Mouse (Mus musculus) spleen, postnatal 36 days (tissue): Measurements from ENCODE around the gene Rtn2.
A peak's percentile ranks its signal among the peaks of the same experiment; 100 is the strongest.
"Not testable (repeated sequence)": the region's sequence is repeated elsewhere in the genome, so short reads cannot be mapped to it uniquely, and the experiment has no call there.

ENCODE experiments used
- DNase-seq, 2 experiments: peaks; one replicate each; pipeline ENCODE4 v3.0.0; 2022; ENCODE audit warnings: low spot score in 2 of 2, mixed read lengths in 1 of 2

The Rtn2 gene

DNA sequence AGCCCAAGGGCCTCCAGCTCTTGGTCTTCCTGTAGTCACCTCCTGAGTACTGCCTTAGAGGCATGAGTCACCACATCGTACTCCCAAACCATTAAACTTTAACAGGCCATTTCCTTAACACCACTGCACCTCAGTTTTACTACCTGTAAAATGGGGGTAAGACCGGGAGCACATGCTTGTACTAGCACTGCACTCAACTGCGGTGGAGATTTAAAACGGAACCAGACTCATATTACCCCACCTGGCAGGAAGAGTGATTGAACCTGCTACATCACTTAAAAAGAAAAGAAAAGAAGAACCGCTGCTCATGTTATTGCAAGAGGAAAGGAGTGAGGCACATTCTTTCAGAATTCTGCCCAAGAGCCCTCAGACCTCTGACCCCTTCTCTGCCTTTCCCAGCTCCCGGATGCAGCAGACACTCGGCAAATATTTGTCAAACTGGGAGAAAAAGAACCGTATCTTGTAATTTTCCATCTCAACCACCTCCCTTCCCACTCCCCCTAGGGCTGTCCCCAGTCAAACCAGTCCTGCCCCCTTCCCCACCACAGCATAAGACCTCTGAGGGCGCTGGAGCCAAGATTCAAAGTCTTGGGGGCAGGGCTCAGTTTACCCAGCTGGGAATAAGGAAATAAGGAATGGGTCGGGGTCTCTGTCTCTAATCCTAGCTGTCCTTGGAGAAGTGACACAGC is 13.3 kb upstream of the Rtn2 start:
- DNase-seq: peak in 1 of 2 experiments; percentile 50

DNA sequence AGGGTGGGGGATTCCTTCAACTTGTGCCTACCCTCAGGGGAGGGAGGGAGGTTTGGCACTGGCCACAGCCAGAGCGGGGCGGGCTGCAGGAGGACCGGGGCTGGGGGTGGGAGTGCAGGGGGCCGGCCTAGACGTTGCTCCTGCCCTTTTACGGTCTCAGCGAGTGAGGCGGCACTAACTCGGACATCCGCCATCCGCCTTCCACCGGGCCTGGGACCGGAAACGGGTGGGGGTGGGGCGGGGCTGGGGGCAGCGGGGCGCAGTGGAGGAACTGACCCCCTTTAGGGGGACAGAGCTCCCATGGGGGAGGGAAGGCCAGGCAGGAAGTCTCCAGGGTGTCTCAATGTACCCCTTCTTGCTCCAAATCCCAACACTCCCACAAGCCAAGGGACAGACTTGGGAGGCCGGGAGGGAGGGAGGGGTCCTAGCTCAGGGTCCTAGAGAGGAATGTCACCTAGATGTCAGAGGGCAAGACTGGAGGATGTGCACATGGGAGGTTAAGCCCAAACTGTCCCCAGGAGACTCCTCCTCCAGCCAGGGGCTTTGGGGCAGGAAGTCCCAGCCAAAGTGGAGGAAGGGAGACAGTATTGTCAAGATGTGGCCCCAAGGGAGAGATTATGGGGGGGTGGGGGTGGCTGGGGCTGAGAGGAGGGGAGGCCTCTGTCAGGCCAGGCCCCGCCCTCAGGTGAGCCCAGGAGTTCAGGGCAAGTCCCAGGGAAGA is 12.5 kb upstream of the Rtn2 start:
- DNase-seq: peak; percentile 75

DNA sequence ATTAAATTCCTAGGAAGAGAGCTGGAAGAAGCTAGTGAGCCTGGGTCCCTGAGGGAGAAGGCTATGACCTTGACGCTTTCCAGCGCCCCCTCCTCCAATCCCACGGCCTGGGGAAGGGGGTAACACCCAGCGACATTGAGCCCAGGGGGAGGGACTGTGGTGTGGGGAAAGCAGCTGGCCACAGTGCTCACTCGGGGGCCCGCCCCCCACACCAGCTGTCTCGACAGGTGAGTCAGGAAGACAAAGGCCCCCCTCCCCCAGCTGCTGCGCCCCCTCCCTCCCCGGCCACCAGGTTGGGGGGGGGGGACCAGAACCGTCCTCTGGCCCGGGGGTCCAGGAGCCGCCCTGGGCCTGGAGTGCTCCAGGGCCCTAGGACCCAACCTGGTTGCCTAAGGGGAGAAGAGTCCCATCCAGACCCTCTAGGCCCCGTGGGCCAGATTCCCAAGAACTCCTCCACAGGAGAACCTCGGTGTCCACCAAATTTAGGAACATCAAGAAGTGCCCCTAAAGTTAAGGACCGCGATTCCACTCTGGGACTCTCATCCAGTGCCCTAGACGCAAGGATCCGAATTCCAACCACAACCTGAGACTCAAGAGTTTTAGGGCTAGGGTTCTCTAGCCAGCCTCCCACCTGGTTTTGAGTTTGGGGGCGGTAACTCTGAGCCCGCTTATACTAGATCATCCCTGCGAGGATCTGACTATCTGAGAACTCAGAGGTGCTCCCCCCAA is 11.8 kb upstream of the Rtn2 start:
- DNase-seq: peak; percentile 47 to 52

DNA sequence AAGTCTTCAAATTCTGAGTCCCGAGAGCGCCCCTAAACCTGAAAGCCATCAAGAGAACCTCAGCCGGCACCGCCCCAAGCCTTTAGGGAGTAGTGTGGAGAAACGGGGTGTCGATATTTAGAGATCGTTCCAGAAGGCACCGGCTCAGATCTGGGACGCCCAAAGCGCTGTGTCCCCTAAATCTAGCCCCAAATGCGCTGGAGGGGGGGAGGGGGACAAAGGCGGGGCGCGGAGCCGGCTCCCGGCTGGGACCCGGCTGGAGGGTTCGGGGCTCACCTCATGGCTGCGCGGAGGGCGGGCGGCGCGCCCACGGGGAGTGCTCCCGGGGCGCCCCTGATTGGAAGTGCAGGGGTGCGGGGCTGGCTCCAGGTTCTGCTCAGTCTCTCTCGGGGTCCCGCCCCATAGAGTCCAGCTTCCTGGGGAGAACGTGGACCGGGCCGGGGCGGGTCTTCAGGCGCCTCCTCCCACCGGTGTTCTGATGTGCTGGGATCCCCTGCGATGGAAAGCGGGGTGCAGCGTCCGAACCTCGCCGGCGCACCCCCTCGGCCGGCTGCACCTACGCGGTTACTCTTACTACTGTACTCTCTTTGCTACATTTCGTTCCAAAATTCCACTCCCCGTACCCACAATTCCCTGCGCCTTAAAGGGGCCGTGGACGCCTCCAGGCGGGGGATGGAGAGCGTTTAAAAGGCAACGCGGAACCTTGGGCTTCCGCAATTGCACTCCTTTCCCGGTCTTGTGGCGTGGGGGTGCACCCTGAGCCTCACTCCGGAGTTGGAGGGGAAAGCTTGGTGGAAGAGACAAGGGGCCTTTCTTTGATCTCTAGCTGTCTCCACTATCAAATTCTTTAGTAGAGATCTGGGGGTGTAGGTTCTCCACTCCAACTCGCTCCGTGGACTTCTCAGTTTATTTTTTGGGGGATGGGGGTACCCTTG is 10.9 kb upstream of the Rtn2 start, which contains the start of gene Vasp:
Gene Vasp, minus strand, starts transcription at position 580 of the 935 bp plus-strand sequence.
- DNase-seq: peak; percentile 85 to 90

DNA sequence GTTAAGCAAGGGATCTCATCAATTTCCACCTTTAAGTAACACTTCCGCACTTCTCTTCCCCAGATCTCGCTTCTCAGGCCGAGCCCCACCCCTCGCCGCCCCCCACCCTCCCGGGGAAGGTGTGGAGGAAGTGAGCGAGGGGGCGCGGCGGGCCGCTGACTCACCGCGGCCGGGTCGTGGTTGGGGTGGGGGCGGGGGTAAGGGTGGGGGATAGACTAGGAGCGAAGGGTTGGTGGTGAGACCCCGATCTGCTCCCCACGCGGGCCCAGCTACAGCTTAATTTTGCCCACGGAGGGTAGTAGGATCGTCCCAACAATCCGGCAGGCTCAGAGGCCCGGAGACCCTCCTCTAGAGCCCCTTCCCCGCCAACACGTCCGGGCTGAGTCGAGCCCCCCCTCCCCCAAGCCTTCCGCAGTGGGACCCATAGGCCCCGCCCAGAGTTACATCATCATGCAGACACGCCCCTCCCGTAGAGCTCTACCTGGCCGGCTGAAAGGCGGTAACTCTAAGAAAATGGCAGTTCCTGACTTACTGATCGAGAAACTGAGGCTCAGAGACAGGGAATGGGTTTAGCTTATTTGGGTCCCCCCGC is 10.2 kb upstream of the Rtn2 start:
- peak; percentile 87 for DNase-seq

DNA sequence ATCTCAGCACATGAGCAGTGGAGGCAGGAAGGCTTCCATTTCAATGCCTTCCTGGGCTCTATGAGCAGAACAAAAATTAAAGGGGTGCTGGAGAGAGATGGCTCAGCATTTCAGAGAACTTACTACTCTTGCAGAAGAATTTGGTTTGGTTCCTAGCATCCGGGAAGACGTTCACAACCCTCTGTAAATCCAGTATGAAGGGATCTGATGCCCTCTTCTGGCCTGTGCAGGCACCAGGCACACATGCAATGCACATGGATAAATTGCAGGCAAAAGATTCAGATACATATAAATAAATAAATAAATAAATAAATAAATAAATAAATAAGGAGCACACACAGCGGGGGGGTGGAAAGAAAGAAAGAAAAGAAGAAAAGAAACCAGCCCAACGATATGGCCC is 6.2 kb upstream of the Rtn2 start:
- no peak for DNase-seq

DNA sequence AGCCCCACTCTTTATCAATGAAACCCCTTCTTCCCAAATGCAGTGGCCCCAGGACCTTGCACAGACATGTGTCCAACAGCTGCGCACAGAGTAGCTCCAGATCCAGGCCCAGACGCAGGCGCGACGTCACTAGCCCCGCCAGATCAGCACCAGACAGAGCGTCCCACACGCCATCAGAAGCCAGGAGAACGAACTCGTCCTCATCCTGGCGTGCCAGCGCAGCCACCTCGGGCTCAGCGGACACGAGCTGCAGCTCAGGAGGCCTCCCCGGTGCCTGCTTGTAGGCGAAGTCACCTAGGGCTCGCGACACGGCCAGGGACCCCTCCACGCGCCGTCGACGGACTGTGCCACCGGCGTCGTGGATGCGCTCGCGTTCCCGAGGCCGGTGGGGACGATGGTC is 3.4 kb upstream of the Rtn2 start:
- DNase-seq: no peak

DNA sequence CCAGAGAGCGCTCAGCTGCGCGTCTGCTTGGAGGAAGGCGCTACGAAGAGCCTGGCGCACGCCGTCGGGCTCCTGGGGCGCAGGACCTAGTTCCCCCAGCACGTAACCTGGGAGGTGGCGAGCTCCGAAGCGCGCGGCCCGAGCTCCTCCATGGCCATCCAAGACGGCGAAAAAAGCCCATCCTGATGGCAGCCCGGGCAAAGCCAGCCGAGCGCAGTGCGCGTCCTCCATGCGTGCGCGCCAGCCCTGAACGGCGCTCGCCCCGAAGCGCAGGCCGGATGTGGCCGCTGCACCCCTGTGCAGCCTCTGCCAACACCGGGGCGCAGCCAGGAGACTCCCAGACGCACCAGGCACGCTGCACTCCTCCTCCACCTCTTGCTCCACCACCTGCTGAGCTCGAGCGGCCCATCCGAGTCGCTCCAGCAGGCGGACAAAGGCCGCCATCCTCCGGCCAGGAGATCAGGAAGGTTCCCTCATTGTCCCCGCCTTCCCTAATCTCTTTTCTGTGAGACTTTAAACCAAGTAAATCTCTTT is 2.8 kb upstream of the Rtn2 start, which contains the start of gene Ppm1n:
Gene Ppm1n, minus strand, starts transcription at position 484 of the 534 bp plus-strand sequence.
- no peak for DNase-seq

DNA sequence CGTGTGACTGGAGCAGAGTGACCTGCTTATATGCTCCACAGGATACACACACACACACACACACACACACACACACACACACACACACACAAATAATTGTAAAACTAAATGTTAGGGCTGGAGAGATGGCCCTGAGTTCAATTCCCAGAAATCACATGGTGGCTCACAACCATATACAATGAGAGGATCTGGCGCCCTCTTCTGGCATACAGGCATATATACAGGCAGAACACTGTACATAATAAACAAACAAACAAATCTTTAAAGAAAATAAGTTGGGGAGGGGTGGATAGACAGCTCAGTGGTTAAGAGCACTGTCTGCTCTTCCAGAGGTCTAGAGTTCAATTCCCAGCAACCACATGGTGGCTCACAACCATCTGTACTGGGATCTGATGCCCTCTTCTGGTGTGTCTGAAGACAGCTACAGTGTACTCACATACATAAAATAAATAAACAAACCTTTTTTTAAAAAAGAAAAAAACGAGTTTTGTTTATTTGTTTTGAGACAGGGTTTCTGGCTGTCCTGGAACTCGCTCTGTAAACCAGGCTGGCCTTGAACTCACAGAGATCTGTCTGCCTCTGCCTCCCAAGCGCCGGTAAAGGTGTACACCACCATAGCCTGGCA is 632 bp upstream of the Rtn2 start:
- not testable (repeated sequence) for DNase-seq

DNA sequence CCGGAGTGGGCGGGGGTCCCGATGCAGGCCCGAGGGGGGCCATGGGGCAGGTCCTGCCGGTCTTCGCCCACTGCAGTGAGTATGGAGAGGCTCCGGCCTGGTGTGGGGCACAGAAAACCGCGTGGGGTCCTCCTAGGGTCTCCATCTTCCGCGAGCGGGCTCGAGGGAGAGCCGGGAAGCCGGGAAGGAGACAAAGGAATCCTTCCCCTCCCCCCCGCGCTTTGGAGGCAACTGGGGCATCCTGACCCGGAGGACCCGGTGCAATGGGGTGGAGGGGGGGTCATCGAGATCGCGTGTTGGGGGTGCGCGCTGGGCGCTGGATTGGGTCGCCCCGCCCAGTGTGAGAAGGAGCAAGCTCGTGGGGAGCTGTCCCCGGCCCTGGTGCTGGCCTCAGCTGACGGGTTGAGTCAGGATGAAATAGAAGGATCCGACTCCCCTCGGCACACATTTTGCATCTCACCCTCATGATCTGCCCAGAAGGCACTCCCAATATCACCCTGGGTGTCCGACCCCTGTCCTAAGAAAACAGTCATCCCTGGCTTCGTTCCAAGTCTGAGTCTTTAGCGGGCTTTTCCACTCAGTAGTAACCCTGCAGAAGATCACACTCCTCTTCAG is 474 bp downstream of the Rtn2 start:
- peak in 1 of 2 experiments; percentile 23 for DNase-seq

DNA sequence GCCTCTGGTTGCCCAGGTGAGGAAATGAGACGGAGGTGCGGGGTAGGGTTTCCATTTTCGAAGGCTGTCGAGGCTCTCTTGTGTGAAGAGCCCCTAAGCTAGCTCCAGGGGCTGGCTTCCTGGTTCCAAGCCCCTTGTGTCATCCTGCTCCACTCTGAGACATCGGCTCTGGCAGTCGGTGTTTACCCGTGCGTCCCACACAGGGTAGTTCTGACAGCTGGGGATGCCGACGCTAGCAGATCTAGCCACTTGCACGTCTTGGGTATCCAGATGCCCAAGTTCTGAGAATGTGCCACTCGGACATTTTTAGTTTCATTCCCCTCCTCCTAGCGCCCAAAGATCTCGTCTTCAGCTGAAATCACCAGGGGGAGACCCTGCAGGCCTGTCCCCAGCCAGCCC is 981 bp downstream of the Rtn2 start:
- no peak for DNase-seq

DNA sequence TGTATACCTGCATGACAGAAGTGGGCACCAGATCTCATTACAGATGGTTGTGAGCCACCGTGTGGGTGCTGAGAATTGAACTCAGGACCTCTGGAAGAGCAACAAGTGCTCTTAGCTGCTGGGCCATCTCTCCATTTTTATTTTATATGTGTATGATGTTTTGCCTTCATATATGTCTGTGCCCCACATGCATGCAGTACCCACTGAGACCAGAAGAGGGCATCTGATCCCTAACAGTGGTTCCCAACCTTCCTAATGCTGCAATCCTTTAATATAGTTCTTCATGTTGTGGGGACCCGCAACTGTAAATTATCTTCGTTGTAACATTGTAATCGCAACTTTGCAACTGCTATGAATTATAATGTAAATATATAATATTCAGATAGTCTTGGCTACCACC is 2.3 kb downstream of the Rtn2 start:
- DNase-seq: no peak

DNA sequence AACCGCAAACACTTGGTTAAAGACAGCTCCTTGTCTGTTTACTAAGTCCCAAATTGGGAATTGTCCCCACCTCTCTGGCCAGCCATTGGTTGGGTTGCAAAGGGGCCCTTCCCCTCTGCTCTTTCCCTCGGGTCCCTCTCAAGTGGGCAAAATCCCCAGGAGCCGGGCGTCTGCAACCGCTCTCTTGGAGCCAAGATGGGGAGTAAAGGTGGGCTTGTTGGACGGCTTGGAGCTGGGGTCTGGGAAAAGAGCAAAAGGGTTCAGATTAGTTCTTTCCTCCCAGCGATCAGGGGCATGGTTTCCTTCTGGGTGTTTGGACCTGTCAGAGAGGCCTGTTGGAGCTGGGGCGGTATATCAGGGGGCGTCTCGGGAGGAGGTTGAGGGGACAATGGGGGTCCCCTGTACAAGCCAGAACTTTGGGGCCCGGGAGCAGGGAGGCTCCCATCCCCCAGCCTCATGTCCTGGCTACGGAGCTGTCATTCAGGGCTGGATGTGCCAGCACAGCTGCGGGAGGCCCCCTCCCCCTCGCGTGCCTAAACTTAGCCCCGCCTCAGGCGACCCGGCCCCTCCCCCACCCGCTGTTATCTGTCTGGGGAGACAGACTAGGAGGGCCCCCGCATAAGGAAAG is 8.7 kb downstream of the Rtn2 start:
- DNase-seq: no peak

DNA sequence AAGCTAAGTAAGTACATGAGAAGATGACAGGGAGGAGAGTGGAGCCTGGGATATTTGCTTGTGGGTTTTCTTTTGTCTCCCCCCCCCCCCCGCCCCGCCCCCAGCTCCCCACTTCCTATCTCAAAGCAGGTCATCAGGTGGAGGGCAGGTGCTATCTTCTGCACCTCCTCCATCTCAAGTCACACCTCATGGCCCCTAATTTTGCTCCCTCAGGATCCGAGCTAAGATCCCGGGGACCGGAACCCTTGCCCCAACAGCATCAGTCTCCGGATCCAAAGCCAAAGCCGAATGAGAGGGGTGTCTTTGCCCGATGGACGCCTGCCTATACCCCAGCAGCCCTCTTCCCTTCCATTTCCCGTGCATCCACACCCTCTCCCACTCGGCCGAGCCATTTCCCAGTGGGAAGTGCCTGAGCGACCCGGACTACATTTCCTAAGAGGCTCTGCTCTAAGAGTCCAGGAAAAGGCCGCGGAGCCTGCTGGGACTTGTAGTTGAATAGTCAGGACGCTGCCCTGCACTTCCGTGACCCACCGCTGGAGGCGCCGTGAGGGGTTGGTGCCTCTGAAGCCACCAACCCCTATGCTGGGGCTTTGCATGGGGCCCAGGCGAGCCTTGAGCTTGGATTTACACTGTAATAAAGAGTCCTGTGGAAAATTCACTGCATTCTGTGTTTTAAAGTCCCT is 13.2 kb downstream of the Rtn2 start:
- DNase-seq: peak; percentile 88 to 91

DNA sequence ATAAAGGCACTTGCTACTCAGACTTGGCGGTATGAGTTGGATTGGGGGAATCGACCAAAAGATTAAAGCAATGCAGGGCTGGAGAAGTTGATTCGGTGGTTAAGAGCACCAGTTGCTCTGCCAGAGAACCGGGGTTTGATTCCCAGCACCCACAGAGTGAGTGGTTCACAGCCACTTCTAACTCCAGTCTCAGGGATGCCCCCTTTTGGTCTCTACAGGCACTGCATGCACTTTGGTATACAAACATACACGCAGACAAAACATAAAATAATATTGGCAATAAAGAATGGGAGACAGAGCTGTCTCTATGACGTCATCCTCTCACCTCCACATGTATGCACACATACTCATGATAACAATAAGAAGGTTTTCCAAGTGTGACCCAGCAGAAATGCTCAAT is 14.6 kb downstream of the Rtn2 start:
- no peak for DNase-seq

DNA sequence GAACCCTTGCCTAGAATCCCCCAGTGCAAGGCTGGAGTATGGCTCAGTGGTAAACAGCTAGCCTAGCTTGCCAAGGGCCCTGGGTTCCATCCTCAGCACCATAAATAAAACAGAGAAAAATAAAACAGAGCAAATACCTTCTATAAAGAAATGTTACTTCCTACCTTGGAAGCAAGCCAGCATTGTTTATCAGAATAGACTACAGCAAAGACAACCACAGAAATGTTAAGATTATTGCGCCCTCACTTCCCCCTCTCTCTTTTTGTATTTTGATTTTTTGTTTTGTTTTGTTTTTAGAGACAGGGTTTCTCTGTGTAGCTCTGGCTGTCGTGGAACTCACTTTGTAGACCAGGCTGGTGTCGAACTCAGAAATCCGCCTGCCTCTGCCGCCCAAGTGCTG is 15.4 kb downstream of the Rtn2 start:
- no peak for DNase-seq

DNA sequence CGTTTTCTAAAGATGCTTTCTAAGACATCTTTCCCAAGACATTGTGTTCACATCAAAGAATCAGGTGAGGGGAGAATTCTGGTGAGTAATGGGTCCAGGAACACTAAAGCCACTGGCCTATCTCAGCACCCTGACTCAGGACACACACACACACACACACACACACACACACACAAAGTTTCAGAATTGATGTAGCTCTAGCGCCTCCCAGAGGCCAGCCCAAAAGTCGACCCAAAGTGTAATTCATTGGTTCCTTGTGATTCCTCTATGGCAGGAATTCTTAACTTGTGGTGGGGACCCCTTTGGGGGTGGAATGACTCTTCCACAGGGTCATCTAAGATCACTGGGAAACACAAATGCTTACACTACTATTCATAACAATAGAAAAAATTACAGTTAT is 16.8 kb downstream of the Rtn2 start:
- DNase-seq: no peak

DNA sequence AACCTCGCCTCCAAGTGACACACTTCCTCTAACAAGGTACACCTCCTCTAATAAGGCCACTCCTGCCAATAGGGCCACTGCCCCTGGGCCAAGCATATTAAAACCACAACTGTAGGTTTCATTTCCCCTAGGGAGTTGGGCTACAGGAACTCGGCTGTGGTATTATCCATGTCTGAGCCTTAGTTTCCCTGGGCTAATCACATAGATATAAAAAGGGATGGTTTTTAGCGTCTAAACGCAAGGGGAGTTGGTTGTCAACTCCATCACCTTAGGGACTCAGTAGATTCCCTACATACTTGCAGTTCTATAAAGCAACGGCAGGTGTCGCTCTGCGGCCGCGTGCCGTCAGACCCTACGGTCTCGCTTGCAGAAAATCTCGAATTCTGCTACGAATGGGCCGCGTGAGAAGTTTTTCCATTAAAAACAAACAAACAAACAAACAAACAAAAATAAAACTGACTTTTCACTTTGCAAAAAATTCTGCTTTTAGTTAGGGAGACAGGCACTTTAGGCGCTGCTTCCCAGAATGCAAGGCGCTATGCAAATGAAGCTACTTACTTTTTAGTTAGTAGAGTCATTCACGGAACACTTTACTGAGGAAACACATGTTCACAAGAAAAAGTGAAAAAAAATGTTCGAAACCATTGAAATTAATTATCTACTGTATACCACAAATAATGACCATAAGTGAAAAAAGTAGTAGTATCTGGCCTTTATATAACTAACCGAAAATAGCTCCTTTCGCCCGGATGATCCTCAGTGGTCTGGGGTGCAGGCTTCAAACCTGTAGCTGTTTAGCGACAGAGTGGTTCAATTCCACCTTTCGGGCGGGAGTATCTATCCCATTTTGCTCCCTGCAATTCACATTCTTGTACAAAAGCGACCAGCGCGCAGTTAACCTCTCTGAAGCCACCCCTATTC is 18.3 kb downstream of the Rtn2 start:
- DNase-seq: peak; percentile 63 to 71
